Mouse (Mus musculus): ENCODE results near the gene Pyroxd2. TPM values are rescaled to one million over a fixed set of nuclear protein-coding genes. Genes with fewer than 3 reads are reported as not detected.

The Pyroxd2 gene
- polyA plus RNA-seq, 1 experiment from 2014 or later, result 2.9 TPM

DNA sequence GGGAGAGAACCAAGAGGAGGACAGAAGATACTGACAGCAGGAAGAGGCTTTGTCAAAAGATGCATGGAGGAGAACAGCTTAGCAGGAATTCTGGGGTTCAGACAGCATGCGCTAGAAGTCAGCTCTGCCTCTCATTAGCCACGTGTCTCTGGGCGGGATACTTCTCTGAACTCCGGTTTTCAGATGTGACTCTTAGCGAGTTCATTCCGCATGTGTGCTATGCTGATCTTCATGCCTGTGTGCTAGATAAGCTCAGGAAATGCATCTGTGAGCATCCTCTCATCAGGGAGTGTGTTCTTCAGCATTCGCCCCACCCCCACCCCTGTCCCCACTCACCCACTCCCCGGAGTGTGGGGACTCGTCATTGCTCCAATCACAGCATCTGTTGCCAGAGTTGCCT, 14.8 kb downstream of the Pyroxd2 start:
- 67% methylated on average over 9 of the region's 9 CpGs for WGBS
- Histone ChIP-seq H3K4me2 (replicated peaks) (no peak overlapping the region), H3K36me3 (replicated peaks; ENCODE audit: control insufficient read depth, insufficient read depth) (no peaks in the 10 kb centered on the region), H3K9me3 (ENCODE audit: control insufficient read depth, low read length) (no peaks in the 10 kb centered on the region), H3K27ac (no peak overlapping the region), H3K4me1 (replicated peaks; ENCODE audit: control insufficient read depth, insufficient read depth, low read length) (no peaks in the 10 kb centered on the region), H3K27me3 (ENCODE audit: control insufficient read depth, insufficient read depth, low read length) (no peaks in the 10 kb centered on the region), H3K9ac (no peak overlapping the region), H3K4me3 (replicated peaks; ENCODE audit: low read length) (no peak overlapping the region)
- DNase-seq (ENCODE audit: low spot score), result no peak
- ATAC-seq (ENCODE audit: low FRiP score), result no peak

DNA sequence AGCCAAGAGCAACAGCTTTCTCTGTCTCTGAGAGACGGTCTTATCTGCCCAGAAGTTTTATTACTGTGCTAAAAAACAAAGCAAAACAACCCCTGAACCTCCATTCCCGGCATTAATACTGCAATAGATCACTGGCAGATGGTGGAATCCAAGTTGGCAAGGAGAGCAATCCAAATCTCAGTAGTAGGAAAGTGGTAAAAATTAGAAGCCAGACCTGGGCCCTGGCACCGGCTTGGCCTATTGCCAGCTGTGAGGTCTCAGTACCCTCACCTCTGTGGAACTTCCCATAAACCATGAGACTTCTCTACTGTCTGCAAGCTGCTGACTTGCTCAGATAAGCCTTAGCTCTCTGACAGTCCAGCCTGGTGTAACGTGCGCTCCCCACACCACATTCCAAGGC, 17.6 kb downstream of the Pyroxd2 start:
- no peaks in the 10 kb centered on the region for H3K36me3 ChIP-seq (replicated peaks; ENCODE audit: control insufficient read depth, insufficient read depth)
- no peaks in the 10 kb centered on the region for H3K27me3 ChIP-seq (ENCODE audit: control insufficient read depth, insufficient read depth, low read length)
- no peak overlapping the region for H3K4me3 ChIP-seq (replicated peaks; ENCODE audit: low read length)
- 84% methylated on average over 5 of the region's 5 CpGs for WGBS
- H3K4me2 ChIP-seq (replicated peaks), result no peak overlapping the region
- DNase-seq (ENCODE audit: low spot score) (no peak), ATAC-seq (ENCODE audit: low FRiP score) (no peak)
- no peak overlapping the region for H3K27ac ChIP-seq
- H3K4me1 ChIP-seq (replicated peaks; ENCODE audit: control insufficient read depth, insufficient read depth, low read length), result no peaks in the 10 kb centered on the region
- no peak overlapping the region for H3K9ac ChIP-seq
- H3K9me3 ChIP-seq (ENCODE audit: control insufficient read depth, low read length), result no peaks in the 10 kb centered on the region

DNA sequence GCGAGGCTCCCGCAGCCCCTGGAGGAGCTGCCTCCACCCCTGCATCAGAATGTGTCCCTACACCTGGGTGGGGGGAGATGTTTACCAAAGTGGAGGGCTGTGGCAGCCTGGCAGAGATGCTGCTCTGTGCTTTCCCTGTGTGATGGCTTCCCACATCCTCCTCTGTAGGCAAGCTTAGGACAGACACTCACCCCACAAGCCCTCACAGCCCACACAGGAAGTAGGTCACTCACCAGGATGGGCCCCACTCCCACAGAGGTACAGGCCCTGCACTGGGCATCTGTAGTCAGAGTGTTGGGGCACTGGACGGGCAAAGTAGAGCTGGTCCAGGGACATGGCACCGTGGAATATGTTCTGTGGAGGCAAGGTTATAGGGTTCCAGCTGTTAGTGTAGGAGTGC, 25.2 kb downstream of the Pyroxd2 start:
- no peak for ATAC-seq (ENCODE audit: low FRiP score)
- no peak overlapping the region for H3K4me3 ChIP-seq (replicated peaks; ENCODE audit: low read length)
- no peak overlapping the region for H3K27ac ChIP-seq
- no peak for DNase-seq (ENCODE audit: low spot score)
- H3K9ac ChIP-seq, result no peak overlapping the region
- no peaks in the 10 kb centered on the region for H3K9me3 ChIP-seq (ENCODE audit: control insufficient read depth, low read length)
- no peaks in the 10 kb centered on the region for H3K36me3 ChIP-seq (replicated peaks; ENCODE audit: control insufficient read depth, insufficient read depth)
- no peak overlapping the region for H3K4me2 ChIP-seq (replicated peaks)
- no peaks in the 10 kb centered on the region for H3K27me3 ChIP-seq (ENCODE audit: control insufficient read depth, insufficient read depth, low read length)
- 94% methylated on average over 4 of the region's 4 CpGs for WGBS
- H3K4me1 ChIP-seq (replicated peaks; ENCODE audit: control insufficient read depth, insufficient read depth, low read length), result no peaks in the 10 kb centered on the region

DNA sequence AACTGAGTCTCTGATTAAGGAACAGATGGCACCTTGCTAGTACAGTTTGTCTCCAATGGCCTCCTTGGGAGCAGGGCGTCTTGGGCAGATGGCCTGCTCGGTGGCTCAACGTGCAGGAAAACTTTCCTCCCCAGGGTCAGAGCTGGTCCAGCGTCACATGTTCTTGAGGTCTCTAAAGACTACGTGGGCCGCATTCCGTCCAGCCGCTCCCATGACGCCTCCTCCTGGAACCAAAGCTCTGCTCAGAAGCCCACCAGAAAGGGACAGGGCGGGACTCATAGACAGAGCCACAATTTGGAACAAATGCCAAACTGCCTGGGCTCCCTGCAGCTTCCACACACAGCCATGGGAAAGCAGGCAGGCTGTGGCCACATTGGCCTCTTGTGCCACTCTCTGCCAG, 25.8 kb downstream of the Pyroxd2 start:
- no peak overlapping the region for H3K4me3 ChIP-seq (replicated peaks; ENCODE audit: low read length)
- no peak for DNase-seq (ENCODE audit: low spot score)
- no peak for ATAC-seq (ENCODE audit: low FRiP score)
- H3K4me1 ChIP-seq (replicated peaks; ENCODE audit: control insufficient read depth, insufficient read depth, low read length), result no peaks in the 10 kb centered on the region
- no peaks in the 10 kb centered on the region for H3K36me3 ChIP-seq (replicated peaks; ENCODE audit: control insufficient read depth, insufficient read depth)
- no peak overlapping the region for H3K27ac ChIP-seq
- no peak overlapping the region for H3K4me2 ChIP-seq (replicated peaks)
- no peaks in the 10 kb centered on the region for H3K9me3 ChIP-seq (ENCODE audit: control insufficient read depth, low read length)
- no peak overlapping the region for H3K9ac ChIP-seq
- H3K27me3 ChIP-seq (ENCODE audit: control insufficient read depth, insufficient read depth, low read length), result no peaks in the 10 kb centered on the region
- 92% methylated on average over 10 of the region's 10 CpGs for WGBS

DNA sequence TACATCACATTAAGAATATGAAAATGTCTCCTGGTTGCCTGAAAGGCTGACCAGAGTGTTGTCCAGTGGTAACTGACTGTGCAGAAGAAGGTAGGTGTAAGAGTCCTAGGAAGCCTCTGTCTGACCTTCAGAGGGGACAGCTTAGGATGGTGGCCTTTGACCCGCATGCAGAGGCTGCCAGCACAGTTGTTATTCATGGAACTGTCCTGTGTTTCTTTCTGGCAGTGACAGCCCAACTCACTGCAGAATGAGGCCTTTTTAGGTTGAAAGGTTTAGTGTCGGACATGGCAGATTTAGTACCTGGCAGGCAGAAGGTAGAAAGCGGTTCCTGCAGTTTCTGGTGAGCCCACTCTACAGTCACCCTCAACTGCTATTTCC, 26.6 kb downstream of the Pyroxd2 start:
- no peaks in the 10 kb centered on the region for H3K27me3 ChIP-seq (ENCODE audit: control insufficient read depth, insufficient read depth, low read length)
- no peaks in the 10 kb centered on the region for H3K9me3 ChIP-seq (ENCODE audit: control insufficient read depth, low read length)
- H3K4me3 ChIP-seq (replicated peaks; ENCODE audit: low read length), result no peak overlapping the region
- ATAC-seq (ENCODE audit: low FRiP score), result no peak
- H3K4me1 ChIP-seq (replicated peaks; ENCODE audit: control insufficient read depth, insufficient read depth, low read length), result no peaks in the 10 kb centered on the region
- H3K27ac ChIP-seq, result no peak overlapping the region
- no peak overlapping the region for H3K9ac ChIP-seq
- no peaks in the 10 kb centered on the region for H3K36me3 ChIP-seq (replicated peaks; ENCODE audit: control insufficient read depth, insufficient read depth)
- no peak for DNase-seq (ENCODE audit: low spot score)
- H3K4me2 ChIP-seq (replicated peaks), result no peak overlapping the region
- WGBS, result 81% methylated on average over 3 of the region's 3 CpGs

DNA sequence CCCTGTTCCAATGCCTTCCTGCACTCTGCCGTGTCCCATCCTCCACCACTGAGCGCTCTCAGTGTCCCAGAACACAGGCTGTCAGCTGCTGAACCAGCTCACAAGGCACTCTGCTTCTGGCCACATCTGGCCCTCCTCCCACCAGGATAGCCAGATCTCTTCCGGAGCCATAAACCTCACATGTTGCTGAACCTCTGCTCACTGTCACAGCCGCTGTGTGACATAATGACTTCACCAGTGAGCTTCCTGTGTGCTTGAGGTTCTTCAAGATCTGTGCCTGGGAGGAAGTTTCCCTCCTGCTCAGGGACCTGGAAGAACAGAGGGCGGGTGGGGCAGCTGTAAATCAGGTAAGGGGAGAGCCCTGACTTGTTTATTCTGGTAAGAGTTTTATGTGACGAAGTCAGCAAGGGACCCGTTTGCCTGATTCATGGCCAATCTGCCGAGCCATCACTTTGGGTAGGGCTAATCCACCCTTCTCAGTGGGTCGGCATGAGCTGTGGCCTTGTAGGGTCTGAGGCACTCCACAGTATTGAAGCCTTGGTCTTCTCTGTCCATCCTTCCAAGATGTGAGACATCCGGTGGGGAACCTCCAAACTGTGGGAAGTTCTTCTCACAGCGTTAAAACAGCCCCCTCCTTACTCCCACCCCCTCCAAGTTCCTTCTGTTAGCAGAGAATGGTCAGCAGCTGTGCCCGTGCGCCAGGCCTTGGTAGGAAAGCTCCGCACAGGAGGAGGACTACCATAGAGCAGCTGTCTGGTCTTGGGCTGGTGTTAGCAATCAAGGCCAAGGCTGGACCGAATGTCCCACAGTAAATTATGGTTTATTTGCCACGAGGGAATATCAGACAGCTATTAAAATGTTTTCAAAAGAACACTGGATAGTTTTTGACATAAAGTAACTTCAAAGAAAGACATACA, 27.3 kb downstream of the Pyroxd2 start:
- WGBS, result 78% methylated on average over 16 of the region's 16 CpGs
- no peak for ATAC-seq (ENCODE audit: low FRiP score)

DNA sequence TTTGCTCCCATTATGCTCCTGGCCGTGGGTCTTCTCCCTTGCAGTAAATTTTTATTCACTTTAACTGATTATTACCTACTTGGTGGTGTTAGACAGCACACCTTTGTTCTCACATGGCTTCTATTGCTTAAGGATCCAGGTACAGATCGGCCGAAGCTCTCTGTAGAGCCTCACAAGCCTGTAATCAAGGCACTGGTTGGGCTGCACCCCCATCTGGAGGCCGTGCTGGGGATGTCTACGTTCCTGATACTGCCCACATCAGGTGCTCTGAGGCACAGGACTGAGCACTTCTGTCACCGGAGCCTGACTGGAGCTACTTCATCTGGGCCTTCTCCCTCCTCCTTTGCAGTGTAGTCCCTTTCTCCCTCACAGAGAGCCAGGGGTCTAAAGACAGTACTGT, 29.3 kb downstream of the Pyroxd2 start:
- ATAC-seq (ENCODE audit: low FRiP score), result no peak
- Histone ChIP-seq H3K27me3 (ENCODE audit: control insufficient read depth, insufficient read depth, low read length) (no peaks in the 10 kb centered on the region), H3K27ac (no peak overlapping the region), H3K4me1 (replicated peaks; ENCODE audit: control insufficient read depth, insufficient read depth, low read length) (no peaks in the 10 kb centered on the region), H3K9me3 (ENCODE audit: control insufficient read depth, low read length) (no peaks in the 10 kb centered on the region), H3K4me3 (replicated peaks; ENCODE audit: low read length) (no peak overlapping the region), H3K36me3 (replicated peaks; ENCODE audit: control insufficient read depth, insufficient read depth) (no peaks in the 10 kb centered on the region), H3K4me2 (replicated peaks) (no peak overlapping the region), H3K9ac (no peak overlapping the region)
- no peak for DNase-seq (ENCODE audit: low spot score)
- WGBS, result 84% methylated on average over 6 of the region's 6 CpGs

More for the DNA sequence above, 27.3 kb downstream of the Pyroxd2 start:
- DNase-seq (ENCODE audit: low spot score), result no peak
- H3K9ac ChIP-seq, result no peak overlapping the region
- H3K27ac ChIP-seq, result no peak overlapping the region
- no peak overlapping the region for H3K4me3 ChIP-seq (replicated peaks; ENCODE audit: low read length)
- no peak overlapping the region for H3K4me2 ChIP-seq (replicated peaks)
- H3K36me3 ChIP-seq (replicated peaks; ENCODE audit: control insufficient read depth, insufficient read depth), result no peaks in the 10 kb centered on the region
- H3K9me3 ChIP-seq (ENCODE audit: control insufficient read depth, low read length), result no peaks in the 10 kb centered on the region
- H3K27me3 ChIP-seq (ENCODE audit: control insufficient read depth, insufficient read depth, low read length), result no peaks in the 10 kb centered on the region
- no peaks in the 10 kb centered on the region for H3K4me1 ChIP-seq (replicated peaks; ENCODE audit: control insufficient read depth, insufficient read depth, low read length)

DNA sequence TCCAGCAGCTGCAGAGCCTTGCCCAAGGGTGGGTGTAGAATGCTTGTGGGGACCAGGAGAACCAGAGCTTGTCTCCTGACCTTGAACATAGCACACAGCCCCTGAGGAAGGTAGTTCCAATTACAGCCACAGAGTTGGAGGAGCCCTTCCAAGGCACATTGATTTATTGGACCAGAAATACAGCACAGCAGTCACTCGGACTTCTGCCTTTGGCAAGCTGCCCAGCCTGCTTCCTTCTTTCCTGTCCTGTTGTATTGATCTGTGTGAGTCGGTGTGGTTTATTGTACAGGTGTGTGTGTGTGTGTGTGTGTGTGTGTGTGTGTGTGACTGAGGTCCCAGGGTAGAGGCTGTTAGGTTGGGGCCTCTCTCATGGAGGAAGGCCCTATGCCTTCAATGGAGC, 30.1 kb downstream of the Pyroxd2 start:
- Histone ChIP-seq H3K27ac (no peak overlapping the region), H3K36me3 (replicated peaks; ENCODE audit: control insufficient read depth, insufficient read depth) (no peaks in the 10 kb centered on the region), H3K9ac (no peak overlapping the region), H3K4me1 (replicated peaks; ENCODE audit: control insufficient read depth, insufficient read depth, low read length) (no peaks in the 10 kb centered on the region), H3K4me2 (replicated peaks) (no peak overlapping the region), H3K9me3 (ENCODE audit: control insufficient read depth, low read length) (no peaks in the 10 kb centered on the region), H3K4me3 (replicated peaks; ENCODE audit: low read length) (no peak overlapping the region), H3K27me3 (ENCODE audit: control insufficient read depth, insufficient read depth, low read length) (no peaks in the 10 kb centered on the region)
- 37% methylated on average over 2 of the region's 2 CpGs for WGBS
- DNase-seq (ENCODE audit: low spot score), result no peak
- ATAC-seq (ENCODE audit: low FRiP score), result no peak; the same call in 1 of the 2 replicates

DNA sequence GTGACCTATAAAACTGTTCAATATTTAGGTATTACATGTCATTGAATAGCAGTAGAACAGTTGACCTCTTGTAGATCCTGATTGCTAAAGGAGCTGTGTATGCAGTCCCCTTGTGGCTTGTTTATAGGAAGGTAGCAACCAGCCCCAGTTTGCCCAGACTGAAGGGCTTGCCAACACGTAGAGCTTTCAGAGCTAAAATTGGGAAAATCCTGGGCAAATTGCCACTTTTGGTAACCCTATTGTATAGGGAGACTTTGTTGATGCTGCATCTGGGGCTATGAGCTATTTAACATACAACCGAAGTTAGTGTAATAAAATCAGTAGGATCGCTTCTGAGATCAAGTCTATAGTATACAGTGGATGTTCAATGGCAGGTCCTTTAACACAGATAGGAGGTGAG, 34.5 kb downstream of the Pyroxd2 start:
- no peak for DNase-seq (ENCODE audit: low spot score)
- H3K4me3 ChIP-seq (replicated peaks; ENCODE audit: low read length), result no peak overlapping the region
- no peaks in the 10 kb centered on the region for H3K36me3 ChIP-seq (replicated peaks; ENCODE audit: control insufficient read depth, insufficient read depth)
- H3K4me2 ChIP-seq (replicated peaks), result no peak overlapping the region
- WGBS, result 73% methylated on average over 3 of the region's 3 CpGs
- 0 out of 2 replicates have a peak, but pooled peaks cover 5% of the 10 kb centered on the region for H3K4me1 ChIP-seq (replicated peaks; ENCODE audit: control insufficient read depth, insufficient read depth, low read length)
- no peaks in the 10 kb centered on the region for H3K9me3 ChIP-seq (ENCODE audit: control insufficient read depth, low read length)
- H3K9ac ChIP-seq, result no peak overlapping the region
- H3K27me3 ChIP-seq (ENCODE audit: control insufficient read depth, insufficient read depth, low read length), result no peaks in the 10 kb centered on the region
- no peak overlapping the region for H3K27ac ChIP-seq
- no peak for ATAC-seq (ENCODE audit: low FRiP score)

Data from hindbrain, embryonic 14.5 days (tissue).